Mouse (Mus musculus) cerebellum, adult 11-12 months (tissue): Measurements from ENCODE around the gene Btbd16.

Experiments used
- DNase-seq: peaks from one replicate; pipeline ENCODE4 v3.0.0; 2022

The Btbd16 gene

DNA sequence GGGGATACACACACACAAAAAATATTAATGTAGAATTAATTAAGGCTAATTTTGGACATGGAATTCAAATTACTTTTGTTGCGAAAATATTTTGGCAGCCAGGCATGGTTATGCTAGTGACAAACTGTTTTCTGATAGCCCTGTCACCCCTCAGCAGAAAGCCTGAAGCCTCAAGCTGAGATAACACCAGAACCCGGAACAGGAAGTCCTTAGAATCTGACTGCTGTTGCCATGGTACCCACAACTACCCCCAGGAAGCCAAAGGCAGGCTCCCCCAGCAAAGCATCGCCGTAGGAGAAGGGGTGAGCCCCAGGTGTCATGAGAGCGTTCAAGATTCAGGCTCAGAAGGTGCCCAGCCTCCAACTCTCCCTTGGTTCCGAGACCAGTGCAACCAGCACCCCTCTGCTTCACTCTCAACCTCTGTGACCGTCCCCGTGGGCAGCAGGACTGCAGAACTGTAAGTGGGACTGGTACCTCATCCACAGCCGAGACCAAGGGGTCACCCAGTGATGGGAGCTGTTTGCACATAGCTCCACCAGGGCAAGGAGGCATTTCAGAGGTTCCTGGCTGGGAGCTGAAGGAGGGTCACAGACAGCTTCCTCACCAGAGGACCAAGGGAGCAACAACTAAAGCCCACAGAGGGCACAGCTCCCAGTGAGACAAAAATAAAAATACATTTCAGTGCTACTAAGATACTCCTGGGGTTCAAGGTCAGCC, at the start of gene Btbd16:
Btbd16 (plus strand) TSS at position 156 of the 717 bp plus-strand sequence.
- no peak for DNase-seq

DNA sequence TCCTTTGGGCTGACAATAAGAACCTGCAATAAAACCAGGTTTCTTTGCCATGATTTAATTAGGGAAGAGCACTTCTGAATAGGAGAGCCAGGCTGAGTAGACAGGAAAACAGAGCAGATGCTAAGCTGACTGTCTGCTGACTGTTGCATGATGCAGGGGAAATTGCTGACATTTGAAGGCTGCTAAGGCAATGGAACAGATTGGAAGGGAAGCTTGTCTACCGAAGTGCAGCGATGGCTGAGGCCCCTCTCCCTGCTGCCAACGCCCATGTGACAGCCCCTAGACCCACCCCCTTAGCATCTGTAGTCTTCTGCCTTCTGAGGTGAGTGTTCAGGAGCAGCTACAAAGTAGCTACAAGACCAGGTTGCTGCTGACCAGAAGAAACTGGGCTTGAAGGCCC, 47.7 kb upstream of the Btbd16 start:
- DNase-seq = no peak

DNA sequence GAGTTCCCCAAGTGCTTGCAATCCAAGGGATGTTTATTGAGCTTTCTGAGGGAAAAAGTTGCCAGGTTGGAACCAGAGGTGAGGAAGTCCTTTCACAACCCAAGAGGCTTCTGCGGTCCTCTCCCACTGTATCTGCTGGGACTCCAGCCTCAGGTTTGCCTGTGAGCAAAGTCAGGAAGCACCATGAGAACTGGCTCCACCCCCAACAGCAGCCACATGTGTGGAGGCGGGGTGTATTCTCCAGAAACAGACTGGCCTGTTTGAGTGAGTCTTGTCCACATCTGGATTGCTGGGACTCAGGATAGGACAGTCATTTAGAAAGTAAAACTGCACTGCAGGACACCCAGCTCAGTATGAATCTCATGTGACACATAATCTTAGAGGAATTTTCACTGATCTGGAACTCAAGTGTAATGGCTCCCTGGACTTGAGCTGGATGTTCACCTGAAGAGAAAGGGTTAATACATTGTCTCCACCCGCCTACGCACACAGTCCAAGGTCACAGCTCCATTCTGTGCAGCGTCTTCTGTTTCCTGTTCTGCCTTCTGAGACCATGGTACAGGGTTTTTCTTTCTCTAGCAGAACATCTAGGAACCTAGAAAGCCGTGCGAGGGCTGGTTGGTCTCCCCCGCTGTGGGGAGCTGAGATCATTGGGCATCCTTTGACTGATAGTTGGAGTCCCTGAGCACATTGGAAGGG, 47.0 kb upstream of the Btbd16 start:
- DNase-seq = no peak

DNA sequence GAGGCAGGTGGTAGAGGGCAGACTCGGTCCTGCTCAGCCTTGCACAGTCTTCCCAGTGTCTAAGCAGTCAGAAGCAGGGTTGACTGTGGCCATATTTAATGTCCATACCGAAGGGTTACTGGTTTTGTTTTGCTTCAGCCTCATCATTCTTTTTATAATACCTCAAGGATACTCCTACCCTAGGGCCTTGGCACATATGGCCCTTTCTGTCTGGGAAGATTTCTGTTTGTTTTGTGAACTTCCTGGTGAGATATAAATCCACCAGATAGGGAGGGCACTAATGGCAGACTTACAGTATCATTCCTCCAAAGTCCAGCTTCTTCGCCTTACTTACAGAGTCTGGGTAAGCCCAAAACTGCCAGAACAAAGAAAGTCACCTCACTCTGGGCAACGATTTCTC, 46.3 kb upstream of the Btbd16 start:
- no peak for DNase-seq

DNA sequence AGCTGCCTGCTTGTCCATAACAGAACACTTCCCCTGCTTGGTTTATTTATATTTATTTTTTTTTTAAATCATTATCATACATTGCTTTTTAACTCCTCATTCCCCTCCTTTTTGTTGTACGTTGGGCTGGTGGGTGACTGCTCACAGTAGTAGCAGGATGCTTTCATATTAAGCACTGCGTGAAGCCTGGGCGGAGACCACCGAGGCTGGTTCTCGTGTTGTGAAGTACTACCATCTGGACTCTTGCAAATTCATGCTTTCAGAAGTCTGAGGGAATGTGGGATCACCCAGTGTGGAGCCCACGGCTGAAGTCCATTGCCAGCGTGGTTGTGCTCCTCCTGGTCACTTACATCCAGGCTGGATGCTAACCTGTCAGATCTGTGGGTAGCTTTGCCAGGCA, 42.1 kb upstream of the Btbd16 start:
- DNase-seq = no peak

DNA sequence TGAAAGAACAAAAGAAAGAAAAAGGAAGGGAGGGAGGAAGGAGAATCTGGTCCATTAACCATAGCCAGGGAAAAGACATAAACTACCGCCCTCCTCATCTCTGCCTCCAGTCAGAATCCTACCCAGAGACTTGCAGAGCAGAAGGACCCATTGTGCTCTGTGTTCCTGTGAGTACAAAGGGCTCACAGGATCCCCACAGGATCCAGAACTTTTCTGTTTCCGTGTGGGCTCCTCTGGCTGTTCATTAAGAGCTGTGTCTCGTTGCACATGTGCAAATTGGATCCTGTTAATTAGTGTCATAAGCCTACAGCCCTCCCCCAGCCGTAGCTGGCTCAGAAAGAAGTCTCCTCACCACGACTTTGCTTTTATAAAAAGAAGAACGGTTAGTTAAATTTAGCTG, 41.0 kb upstream of the Btbd16 start:
- DNase-seq = no peak

DNA sequence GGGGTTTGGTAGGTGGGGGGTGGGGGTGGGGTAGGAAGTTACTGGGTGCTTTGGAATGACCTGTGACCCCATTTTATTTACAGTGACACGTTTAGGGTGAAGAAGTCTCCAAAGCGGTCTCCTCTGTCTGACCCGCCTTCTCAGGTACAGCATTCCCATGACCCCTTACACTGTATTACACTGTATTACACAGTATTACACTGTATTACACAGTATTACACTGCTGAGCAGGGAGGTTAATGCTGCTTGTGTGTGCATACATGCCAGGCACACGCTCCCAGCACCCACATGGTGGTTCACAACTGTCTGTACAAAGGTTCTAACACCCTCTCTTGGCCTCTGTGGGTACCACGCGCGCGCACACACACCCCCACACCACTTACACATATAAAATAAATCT, 40.4 kb upstream of the Btbd16 start:
- no peak for DNase-seq

DNA sequence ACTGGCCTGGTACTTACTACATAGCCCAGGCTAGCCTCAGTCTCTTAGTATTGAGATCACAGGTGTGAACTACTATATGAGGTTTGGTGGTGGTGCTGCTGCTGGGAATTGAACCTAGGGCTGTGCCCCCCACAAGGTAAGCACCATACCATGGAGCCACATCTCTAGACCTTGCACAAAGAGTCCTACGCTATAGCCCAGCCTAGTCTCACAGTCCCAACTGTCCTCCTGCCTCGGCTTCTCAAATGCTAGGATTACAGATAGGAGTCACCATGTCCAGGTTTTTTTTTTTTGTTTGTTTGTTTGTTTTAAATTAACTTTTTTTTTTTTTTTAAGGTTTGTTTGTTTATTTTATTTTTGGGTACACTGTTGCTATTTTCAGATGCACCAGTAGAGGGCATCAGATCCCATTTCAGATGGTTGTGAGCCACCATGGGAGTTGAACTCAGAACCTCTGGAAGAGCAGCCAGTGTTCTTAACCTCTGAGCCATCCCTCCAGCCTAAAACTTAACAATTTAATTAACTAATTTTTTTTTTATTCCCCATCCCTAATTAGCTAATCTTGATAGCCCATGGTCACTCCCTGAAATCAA, 39.6 kb upstream of the Btbd16 start:
- DNase-seq = no peak

DNA sequence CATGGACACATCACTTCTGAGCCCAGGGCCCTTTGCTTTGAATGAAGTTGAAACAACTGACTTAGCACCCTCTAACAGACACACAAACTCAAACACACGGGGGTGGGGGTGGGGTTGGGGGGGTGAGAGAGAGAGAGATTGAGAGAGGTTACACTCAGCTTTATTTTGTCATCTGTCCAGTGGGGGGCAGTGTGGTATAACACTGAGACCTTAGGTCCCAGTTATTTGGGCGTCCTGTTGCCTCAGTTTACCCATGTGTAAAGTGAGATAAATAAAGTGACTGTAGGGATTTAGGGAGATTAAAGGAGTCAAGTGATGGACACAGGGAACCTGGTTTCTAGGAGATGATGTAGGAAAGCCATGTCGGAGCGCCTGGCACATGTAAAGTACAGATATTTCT, 32.8 kb upstream of the Btbd16 start:
- no peak for DNase-seq

DNA sequence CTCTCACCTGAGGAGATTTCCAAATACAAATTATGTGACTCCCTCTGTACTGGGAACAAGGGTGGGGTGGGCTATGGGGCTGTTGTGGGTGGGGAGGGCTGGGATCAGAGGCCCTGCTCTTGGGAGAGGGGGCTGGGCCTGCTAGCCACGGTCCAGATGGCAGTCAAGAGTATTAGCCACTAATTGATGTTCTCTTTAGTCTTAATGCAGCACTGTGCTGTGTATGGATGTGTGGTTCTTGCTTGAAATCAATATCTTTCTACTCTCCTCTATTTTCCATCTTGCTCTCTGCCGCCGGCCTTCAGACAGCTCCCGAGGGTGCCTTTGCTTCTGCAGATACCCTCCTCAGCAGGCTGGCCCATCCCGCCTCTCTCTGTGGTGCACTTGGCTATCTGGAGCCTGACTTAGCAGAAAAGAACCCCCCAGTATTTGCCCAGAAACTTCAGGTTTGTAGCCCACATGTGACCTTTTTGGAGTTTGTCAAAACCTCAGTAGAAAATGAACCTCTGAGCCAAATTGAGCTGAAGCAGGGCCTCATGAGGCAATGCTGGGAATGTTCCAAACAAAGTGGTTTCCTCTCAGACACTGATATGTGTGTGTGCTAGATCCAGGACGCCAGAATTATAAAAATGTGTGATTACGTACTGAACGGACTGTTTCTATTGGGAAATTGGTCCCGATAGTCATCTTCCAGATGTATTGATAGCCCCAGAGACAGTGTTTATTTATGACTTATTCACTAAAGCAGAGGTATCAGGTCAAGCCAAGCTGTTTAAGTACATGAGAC, 30.4 kb upstream of the Btbd16 start:
- no peak for DNase-seq

DNA sequence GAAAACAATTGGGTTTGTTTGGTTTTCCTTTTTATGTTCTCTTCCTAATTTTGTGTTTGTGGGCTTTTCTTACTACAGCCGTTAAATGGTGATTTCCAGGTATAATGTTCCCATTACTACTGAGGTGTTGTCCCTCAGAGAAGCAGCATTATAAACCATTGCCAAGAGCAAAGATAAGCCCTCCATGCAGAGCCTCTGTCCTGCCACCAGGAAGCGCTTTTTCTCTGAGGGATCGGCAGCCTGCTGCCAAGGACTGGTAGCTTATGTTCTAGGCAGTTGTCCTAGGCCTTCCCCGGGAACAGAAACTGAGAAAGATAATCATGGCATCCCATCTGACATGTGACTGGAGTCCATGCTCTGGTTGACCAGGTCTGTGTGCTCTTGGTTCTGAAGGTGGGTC, 24.7 kb upstream of the Btbd16 start:
- DNase-seq = no peak

DNA sequence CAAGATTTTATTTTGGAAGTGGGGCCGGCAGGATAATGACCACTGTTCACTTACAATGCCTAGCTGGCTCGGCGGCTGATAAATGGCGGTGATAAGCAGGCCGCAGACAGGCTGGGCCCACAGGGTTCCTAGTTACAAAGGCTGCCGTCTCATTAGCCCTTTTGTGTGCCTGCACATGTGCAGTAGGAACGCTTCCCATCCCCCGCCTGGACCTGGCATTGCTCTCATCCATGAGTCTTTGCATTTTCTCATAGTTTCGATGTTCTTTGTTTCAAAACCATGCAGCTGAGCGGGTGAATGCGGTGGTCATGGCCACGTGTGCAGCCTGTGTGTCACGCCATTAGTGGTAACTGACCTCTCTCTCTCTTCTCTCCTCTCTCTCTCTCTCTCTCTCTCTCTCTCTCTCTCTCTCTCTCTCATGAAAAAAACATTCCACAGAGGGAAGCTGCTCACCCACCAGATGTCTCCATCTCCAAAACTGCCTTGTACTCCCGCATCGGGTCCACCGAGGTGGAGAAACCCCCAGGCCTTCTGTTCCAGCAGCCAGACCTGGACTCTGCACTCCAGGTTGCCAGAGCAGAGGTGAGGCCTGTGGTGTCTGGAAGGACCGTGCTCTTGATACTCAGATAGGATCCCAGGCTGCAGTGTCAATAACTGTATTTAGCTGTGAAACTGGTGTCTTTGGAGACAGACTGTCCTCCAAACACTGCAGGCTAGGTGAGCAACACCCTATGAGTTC, 22.9 kb upstream of the Btbd16 start:
- no peak for DNase-seq

DNA sequence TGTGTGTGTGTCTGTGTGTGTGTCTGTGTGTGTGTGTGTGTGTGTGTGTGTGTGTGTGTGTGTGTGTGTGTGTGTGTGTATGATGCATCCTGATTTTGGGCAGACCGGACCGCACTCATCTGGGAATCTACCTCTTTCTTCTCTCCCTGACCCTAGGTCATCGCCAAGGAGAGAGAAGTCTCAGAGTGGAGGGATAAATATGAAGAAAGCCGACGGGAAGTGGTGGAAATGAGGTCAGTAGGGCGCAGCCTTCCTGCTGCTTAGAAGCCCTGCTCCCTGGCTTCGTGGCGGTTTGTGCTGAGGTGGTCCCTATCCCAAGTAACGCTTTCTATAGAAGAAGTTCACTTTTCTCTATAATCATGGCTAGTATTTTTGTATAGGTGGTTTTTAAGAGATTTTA, 22.2 kb upstream of the Btbd16 start:
- no peak for DNase-seq

DNA sequence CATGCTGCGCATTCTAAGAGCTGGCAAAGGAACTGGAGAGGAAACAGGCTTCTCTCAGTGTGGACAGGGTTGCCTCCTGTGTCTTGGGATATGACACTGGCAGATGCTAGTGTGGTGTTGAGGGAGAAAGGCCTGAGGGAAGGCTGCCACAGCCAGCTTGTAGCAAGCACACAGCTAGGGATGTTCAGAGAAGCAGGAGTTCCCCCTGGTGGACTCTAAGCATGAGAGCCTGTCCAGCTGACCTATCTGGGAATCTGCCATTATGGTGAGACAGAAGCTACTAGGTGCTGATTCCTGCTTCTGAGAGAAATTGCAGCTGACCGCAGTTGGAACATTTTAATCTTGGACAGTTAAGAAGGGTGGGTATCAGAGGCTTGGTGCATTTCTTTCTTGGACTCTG, 19.1 kb upstream of the Btbd16 start:
- DNase-seq = peak; percentile 57

DNA sequence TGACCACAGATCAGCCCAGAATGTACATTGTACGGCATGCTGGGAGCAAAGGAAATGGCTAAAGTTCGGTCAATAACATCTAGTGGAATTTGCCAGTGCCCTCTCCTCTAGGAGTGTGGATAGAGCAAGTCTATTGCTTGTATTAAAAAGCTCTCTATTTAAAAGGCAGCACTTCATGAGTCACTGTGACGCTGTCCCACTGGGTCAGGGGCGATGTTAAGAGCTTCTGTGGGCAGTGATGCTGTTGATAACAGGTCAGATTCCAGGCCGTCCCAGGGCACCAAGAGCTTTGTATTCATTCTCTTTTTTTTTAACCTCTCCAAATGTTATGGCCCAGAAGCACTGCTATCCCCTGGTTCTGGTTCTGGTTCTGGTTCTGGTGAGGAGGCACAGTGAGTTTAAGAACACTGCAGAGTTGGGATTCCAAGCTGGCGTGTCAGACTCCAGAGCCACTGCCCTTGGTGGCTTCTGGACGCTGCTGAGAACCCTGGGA, 17.5 kb upstream of the Btbd16 start:
- DNase-seq = no peak

DNA sequence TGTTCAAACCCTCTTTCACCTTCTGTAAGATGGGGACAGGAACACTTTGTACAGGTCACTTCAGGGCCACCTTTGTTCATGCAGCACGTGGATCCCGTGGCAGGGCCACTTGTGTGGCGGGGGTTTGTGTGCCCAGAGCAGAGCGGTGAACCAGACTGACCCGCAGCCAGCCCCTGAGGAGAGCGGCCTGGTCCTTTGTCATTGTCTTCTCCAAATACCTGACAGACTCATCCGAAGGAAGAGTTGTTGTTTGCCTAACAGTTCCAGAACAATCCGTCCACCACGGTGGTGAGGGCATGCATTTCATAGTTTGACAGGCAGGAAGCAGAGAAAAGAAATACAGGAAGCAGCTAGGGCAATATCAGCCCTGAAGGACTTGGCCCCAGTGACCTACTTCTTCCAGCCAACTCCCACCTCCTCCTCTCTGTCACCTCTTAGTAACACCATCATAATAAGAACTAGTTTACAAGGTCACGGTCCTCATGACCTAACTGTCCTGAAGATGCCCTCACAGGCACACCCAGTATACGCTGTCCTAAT, 16.5 kb upstream of the Btbd16 start:
- no peak for DNase-seq

DNA sequence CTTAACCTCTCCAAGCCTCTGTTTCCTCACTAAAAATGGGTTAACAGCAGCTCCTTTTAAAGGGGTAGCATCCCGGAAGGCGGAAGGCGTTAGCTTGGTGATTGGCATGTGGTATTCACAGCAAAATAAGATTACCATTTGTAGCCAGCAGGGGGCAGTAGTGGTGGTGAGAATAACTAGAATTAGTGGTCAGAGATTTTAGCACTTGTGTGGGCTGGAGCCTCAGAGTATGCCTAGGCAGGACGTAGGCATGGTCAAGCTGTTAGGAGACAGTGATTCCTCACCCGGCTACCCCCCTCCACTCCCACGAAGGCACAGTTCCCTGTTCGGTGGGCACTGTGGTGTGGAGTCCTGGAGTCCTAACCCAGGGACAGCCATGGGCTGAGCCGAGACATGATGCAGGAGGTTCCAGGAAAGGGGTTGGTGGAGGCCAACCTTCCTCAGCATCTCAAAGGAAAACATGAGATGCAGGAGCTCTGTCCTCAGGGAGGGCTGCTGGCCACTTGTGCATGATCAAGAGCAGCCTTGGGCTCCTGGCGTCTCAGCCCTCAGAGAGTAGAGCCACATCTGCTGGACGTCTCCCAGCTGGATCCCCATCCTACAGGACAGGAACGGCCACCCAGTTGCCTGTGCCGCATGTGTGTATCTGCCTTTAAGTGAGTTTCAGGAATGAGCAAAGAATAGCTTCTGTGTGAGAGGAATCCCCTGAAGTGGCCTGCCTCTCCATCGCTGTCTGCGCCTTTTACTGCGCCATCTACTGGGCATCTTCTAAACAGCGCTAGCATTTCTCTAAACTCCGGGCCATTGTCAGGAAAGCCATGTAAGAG, 11.6 kb upstream of the Btbd16 start:
- peak; percentile 65 for DNase-seq

DNA sequence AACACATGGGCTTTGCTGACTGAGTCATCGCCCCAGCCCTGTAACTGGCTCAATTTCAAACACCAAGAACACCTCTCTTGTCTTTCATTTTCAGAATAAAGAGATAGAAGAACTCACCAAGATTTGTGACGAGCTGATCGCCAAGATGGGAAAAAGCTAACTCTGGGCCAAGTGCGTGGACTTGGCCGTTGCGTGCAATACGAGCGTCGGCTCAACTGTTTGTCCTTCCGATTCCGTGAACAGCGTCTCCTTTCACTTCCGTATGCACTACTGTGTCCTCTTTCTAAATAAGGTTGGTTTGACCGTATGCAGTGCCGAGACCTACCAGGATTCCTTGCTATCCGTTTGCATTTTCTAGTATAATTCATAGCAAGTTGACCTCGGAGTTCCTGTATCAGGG, 9.7 kb upstream of the Btbd16 start:
- no peak for DNase-seq

DNA sequence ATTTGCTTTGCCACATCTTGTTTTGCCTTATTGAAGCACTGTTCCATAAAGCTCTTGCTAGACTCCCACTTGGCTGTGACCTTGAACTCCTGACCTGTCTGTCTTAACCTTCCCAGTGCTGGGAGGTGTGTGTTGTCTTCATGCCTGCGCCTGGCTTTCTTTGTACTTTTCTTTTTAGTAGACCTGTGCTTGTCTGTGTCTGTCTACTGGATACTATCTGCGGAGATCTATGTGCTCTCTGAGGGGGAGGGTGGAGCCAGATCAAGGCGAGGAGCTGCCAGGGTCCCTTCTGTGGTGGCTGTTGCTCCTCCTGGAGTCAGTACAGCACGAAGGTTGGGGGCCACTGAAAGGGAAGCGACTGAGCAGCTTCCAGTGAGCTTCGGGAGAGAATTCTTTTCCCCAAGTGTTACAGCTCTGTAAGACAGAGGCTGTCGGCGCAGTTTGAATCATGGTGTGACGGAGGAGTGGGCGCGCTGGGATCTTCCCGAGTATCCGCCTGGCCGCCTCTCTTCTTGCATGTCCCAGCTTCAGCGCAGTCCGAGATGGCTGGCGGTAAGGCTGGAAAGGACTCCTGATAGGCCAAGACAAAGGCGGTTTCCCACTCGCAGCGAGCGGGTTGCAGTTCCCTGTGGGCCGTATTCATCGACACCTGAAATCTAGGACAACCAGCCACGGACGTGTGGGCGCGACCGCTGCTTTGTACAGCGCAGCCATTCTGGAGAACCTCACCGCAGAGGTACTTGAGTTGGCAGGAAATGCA, 7.3 kb upstream of the Btbd16 start:
- no peak for DNase-seq

DNA sequence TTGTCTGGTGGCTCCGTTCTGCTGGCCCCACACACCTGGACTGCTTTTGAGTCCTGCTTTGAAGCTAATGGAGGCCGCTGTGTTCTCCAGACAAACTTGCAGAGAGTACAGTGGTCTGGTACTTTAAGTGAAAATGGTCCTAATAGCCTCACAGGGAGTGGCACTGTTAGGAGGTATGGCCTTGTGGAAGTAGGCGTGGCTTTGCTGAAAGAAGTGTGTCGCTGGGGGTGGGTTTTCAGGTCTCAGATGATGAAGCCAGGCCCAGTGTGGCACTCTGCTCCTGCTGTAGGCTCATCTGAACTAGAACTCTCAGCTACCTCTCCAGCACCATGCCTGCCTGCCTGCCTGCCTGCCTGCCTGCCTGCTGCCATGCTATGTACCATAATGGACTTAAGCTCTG, 5.7 kb upstream of the Btbd16 start:
- no peak for DNase-seq

DNA sequence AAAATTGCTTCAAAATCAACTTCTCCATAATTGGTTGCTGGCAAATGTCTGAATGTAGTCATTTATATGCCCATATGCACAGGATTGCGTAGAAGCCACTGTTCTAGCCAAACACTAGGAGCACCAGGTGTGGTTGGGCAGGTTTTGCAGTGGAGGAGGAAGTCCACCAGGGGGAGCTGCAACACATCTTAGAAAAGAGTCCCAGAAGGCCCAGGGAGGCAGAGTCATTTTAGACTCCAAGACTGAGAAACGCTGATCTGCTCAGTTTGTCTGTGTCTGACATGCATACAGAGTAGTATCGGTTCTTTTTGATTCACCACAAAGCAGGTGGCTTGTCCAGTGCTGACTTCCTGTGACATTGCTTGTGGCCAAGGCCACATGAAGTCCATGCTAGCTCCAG, 3.2 kb upstream of the Btbd16 start:
- DNase-seq = peak; percentile 75
